Comparison of ENCODE assay signal across 1 mouse cellular context in genomic region chr15:79194048-79194447, GRCm38 (mm10).
TF ChIP-seq lines count a peak whose summit lies in the region.

No protein-coding gene starts in this region.

TF ChIP-seq in MEL, 35 proteins besides CTCF, POLR2A, EP300 and RAD21 (continued from another document):
- TF ChIP-seq ELF1 (IDR thresholded peaks at IDR 0.05; ENCODE audit: low read depth, low read length) (0 out of 2 replicates have a peak, but pooled peaks have one; percentile 45), GATA1 (IDR thresholded peaks at IDR 0.05; ENCODE audit: low read depth, low read length) (peak; percentile 50; the same call in 1 of the 2 replicates), MAX (IDR thresholded peaks at IDR 0.05; ENCODE audit: low read length) (no peak; the same call in 1 of the 2 replicates), TBP (IDR thresholded peaks at IDR 0.05; ENCODE audit: low read depth, low read length) (0 out of 2 replicates have a peak, but pooled peaks have one; percentile 30), USF1 (IDR thresholded peaks at IDR 0.05; ENCODE audit: low read depth, low read length) (peak; percentile 61), TCF12 (IDR thresholded peaks at IDR 0.05; ENCODE audit: low read depth, low read length) (peak; percentile 59)
